Mouse (Mus musculus): ENCODE measurements around the gene Theg.

- TF ChIP-seq ELF1 (IDR thresholded peaks at IDR 0.05; ENCODE audit: low read depth, low read length) (no peak), GATA1 (IDR thresholded peaks at IDR 0.05; ENCODE audit: low read depth, low read length) (no peak), HCFC1 (IDR thresholded peaks at IDR 0.05; ENCODE audit: low read depth, low read length) (no peak), JUND (IDR thresholded peaks at IDR 0.05; ENCODE audit: low read depth, low read length) (no peak), EP300 (IDR thresholded peaks at IDR 0.05; ENCODE audit: low read depth in 1 of 2, low read length in 2 of 2) (no peak), MAFK (IDR thresholded peaks at IDR 0.05; ENCODE audit: borderline replicate concordance, low read depth, low read length) (no peak), KAT2A (conservative IDR thresholded peaks at IDR 0.05; ENCODE audit: low read depth, low read length) (no peak), SMC3 (IDR thresholded peaks at IDR 0.05; ENCODE audit: low read depth, low read length) (no peak), POLR2A (IDR thresholded peaks at IDR 0.05; ENCODE audit: control insufficient read depth in 1 of 2, insufficient read depth in 1 of 2, low read depth in 1 of 2, low read length in 2 of 2, poor library complexity in 1 of 2) (no peak), CTCF (IDR thresholded peaks at IDR 0.05 in 2 of 3, conservative IDR thresholded peaks at IDR 0.05 in 1 of 3; ENCODE audit: control insufficient read depth in 1 of 3, insufficient read depth in 1 of 3, low read depth in 2 of 3, low read length in 3 of 3, poor library complexity in 1 of 3, severe bottlenecking in 1 of 3) (no peak), USF1 (IDR thresholded peaks at IDR 0.05; ENCODE audit: low read depth, low read length) (no peak), BHLHE40 (IDR thresholded peaks at IDR 0.05; ENCODE audit: borderline replicate concordance, low read depth, low read length) (no peak), RAD21 (IDR thresholded peaks at IDR 0.05; ENCODE audit: low read depth, low read length) (no peak), ZNF384 (IDR thresholded peaks at IDR 0.05; ENCODE audit: low read depth, low read length) (no peak)
These were observed 49.2 kb upstream of the Theg start for GRCm38 (mm10) chr10:79636287-79636686.

Data from MEL (cell line).